Mouse (Mus musculus) heart, postnatal 10 days (tissue): ENCODE measurements around the gene Dlg1. TPM values are rescaled to one million over a fixed set of nuclear protein-coding genes. Genes with fewer than 3 reads are reported as not detected.

Experiments
- DNase-seq, 2 experiments: peaks; one replicate each; pipeline ENCODE4 v3.0.0; 2021
- intact Hi-C: fragments of 180-260 bp; cut with DNase I; formaldehyde crosslinking; loops from one replicate; pipeline ENCODE4 v1.15.1; 2025
- total RNA-seq, 2 experiments: library from RNA; stranded (reverse); gene quantifications; 2 replicates each; pipeline ENCODE4 v1.2.3; 2021

Dlg1 gene
- total RNA-seq, 2 experiments from 2014 or later, result 39.5 to 41.6 TPM

DNA sequence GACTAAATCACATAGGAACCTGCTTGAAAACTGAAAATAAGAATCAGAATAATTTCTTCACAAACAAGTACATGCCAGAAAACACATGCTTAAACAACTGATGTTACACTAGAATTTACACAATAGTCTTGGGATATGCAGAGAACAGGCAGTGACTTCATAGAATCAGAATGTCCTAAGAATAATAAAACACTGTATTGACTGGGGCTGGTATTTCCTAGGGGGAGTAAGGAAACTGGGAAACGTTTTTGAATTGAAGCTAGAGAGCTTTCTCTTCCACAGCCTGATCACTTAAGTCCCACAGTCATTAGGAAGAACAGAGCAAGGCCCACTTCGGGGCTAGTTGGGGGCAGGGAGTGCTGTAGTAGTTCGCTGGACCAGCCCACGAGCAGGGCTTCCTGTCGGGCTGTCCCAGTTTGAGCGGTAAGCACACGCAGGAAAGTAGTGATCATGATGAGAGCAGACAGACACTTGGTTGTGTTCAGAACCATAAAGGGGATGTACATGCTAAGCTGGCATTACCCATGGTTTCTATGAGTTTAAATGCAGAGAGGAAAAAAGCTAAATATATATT lies 170.9 kb downstream of the Dlg1 start:
- DNase-seq, result peak; percentile 35 to 40

DNA sequence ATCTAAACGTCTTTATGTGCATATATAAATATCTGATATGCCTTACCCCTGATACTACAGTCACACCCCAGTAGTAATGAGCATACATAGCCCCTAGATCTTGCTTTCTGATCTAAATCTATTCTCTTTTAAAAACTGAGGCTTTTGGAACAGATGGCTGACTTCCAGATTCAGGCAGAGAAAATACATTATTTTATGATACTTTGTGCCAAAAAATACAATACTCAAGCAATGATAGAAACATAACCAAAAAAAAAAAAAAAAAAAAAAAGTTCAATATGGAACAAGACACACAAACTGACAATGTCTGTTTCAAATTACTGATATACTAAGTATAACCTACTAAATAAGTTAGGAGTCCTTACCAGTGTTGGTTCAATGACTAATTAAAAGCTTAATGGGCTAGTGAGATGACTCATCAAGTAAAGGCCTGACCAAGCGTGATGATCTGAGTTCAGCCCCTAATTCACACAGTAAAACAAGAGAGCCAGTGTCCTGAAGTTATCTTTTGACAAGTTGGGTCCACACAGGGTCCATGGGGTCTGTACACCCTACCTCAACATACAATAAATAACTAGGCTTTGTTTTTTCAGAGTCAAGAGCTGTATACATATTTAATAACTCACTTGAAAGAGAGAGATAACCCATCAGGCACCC lies 171.5 kb downstream of the Dlg1 start:
- intact Hi-C loops, result no loop called here
- no peak for DNase-seq

More for the DNA sequence above, 170.9 kb downstream of the Dlg1 start:
- intact Hi-C loops, result no loop called here

DNA sequence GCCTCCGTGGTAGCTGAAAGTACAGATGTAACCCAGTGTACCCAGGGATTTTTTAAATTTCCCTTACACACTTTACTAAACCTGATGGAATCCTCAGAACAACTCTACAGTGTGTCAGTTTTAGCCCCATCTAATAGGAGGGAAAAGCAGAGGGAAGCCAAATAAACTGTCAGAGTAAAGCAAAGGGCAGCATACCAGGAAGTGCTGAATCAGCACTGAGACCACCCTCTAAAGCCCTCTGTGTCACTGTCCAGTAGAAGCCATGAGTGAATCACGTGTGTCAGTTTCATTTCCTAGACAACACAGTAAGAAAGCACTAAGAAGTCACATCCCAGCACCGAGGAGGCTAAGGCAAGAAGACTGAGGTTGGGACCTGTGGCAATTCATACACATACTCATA lies 174.1 kb downstream of the Dlg1 start:
- DNase-seq, result no peak
- intact Hi-C loops, result no loop called here

DNA sequence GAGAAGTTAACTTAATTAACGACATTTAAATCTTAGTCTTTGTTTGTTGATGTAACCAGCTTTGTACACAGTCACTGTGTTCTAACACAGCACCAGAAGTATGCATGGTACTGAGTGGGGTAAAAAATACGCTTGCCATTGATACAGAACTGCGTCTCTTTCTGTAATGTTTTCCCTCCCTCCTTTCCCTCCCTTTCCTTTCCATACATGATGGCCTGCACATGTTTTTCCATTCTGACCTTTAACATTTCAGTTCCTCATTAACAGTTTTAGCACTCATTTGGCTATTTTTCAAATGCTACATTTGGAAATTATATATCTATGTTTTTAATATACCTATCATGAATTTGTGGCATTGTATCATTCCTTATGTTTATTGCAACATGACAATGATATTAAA lies 181.0 kb downstream of the Dlg1 start:
- no peak for DNase-seq

DNA sequence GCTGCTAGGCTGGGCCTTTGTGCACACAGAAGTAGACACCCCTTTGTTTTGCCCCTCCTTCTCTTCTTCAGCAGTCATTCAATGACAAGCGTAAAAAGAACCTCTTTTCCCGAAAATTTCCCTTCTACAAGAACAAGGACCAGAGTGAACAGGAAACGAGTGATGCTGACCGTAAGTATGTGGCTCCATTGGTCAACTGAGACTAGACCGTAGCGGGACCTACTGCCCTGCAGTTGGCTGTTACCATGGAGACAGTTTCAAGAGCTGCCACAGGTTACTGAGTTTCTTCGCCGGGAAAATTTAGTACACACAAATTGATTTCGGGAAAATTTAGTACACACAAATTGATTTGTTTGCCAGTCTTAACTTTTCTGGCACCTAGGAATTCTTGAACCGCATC lies 183.5 kb downstream of the Dlg1 start:
- no peak for DNase-seq
- intact Hi-C loops, result loop anchor here (5.0 kb wide), 1 partner anchor 49 kb away; no protein-coding TSS in a partner anchor

More for the DNA sequence above, 181.0 kb downstream of the Dlg1 start:
- intact Hi-C loops, result no loop called here

DNA sequence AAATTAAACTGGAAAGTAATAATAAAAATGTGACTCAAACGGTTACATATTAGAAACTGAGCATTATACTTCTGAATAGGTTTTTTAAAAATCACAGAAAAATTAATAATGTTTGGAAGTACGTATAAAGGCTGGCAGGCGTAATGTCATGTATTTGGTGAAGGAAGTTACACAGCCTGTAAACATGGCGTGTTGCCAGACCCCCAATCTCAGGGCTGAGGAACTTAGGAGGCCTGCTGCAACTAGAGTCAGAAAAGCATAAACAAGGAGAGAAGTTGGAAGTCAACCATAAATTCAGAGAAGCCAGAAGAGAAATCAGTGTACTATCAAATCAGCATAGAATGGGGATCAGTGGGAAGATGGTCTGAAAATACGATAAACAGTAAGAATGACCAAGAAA lies 200.7 kb downstream of the Dlg1 start:
- no peak for DNase-seq
- intact Hi-C loops, result no loop called here

DNA sequence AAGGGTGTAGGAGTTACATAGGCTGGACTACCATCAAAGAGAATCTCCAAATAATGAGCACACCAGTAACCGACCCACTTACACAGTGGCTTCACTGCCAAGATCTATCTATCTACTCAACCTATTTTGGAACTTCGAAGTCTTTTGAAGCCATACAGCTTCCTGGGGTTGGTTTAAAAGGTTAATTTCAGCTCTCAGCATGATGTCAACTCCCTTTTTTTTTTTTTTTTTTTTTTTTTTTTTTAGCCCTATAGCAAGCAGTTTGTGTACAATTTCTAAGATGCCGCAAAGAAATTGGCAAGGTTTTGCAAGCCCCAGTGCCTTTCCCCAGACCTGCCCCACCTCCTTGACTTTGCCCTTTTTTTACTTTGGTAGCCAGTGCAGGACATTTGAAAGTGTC lies 202.0 kb downstream of the Dlg1 start:
- intact Hi-C loops, result no loop called here
- DNase-seq, result no peak

DNA sequence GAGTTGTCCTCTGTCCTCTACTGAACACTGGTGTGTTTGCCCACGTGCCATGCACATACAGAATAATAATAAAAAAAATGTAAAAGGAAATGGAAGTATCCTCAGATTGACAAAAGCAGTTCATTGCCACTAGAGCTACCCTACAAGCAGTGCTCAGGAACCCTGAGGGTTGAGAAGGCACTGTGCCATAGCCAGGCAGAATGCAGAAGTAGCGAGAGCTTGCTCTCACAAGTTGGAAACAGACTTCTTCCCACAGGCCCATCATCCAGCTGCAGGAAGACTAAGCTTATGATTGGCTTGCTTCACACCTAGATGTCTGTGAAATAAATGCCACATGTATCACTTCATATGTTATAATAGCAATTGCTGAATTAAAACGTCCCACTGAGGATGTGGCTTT lies 203.7 kb downstream of the Dlg1 start:
- intact Hi-C loops, result no loop called here
- no peak for DNase-seq

DNA sequence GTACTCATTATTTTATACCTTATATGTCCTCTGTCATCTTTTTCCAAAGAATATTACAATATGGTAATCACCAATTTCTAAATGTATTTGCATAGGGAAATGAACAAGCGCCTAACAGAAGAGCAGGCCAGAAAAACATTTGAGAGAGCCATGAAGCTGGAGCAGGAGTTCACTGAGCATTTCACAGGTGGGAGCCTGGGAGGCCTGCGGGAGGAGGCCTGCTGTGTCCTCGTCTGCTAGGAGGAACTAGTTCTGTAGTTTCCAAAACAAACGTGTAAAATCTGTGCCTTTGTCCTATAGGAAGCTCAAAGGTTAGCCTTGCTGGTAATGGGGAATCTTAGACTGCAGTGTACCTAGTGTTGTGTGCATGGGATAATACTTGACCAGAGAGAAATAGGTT lies 204.5 kb downstream of the Dlg1 start:
- no peak for DNase-seq
- intact Hi-C loops, result no loop called here

DNA sequence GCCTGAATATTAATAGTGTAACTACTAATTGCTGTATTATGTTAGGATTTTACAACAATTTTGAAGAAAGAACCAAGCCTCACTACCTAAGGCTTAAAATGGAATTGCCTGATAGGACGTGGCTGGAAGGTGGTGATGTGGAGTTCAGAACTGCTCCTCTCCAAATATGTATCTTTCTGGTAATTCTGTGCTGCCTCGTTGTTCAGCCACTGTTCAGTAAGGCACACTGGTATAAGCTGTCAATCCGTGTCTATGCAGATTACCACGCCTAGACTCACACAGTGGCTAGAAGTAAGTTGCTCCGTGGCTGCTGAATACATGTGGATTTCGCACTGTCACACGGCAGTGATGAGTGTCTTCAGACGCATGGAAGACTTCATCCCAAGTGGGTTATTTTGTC lies 210.5 kb downstream of the Dlg1 start:
- no peak for DNase-seq
- intact Hi-C loops, result no loop called here

DNA sequence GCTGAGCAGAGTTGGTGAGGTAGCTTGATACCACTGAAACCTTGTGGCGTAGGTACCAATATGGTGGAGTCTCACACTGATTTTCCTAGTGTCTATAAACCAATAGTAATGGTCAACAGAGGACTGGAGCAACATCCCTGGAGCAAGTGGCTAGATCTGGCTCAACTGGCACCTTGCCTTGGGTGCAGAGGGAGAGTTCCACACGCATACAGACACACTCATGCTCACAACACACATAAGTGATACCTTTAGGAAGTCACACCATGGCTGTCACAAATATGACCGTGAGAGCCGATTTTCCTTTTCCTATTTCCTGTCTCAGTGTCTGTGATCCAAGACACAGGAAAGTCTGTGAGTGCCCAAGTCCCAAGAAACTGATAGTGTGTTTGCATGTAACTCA lies 212.1 kb downstream of the Dlg1 start:
- no peak for DNase-seq

DNA sequence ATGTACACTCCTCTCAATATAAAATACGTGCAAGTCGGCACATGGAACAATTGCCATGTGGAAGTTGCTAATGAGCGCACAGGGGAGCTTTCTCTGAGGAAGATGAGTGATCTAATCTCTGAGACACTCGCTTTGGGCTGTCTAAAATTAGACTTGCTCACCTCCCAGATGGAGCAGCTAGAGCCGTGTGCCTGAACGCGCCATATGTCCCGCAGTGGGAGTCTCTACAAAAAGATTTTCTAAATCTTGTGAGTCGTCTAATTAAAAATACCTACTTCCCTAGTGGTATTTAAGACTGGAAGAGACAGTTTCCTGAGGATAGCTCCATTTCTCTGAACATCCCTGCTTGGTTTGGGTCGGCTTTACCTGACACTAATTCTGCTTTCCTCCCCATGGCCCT lies 213.1 kb downstream of the Dlg1 start:
- intact Hi-C loops, result no loop called here
- DNase-seq, result no peak

More for the DNA sequence above, 212.1 kb downstream of the Dlg1 start:
- intact Hi-C loops, result no loop called here

DNA sequence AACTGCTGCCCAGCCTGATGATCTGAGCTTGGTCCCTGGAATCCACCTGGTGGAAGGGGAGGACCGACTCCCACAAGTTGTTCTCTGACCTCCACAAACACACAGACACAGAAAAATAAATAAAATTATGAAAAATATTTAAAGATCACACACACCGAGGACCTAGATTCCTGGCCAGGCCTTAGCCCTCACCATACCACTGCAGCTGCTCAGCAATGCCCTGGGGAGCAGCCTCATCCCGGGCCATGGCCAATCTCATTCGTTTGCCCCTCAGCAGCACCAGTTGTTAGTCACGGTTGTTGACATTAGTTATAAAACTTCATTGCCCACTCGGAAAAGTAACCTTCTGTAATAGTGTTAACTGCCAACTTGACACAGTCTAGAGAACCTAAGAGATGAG lies 214.8 kb downstream of the Dlg1 start:
- DNase-seq, result no peak
- intact Hi-C loops, result loop anchor here (1.0 kb wide), 1 partner anchor 40 kb away; no protein-coding TSS in a partner anchor

DNA sequence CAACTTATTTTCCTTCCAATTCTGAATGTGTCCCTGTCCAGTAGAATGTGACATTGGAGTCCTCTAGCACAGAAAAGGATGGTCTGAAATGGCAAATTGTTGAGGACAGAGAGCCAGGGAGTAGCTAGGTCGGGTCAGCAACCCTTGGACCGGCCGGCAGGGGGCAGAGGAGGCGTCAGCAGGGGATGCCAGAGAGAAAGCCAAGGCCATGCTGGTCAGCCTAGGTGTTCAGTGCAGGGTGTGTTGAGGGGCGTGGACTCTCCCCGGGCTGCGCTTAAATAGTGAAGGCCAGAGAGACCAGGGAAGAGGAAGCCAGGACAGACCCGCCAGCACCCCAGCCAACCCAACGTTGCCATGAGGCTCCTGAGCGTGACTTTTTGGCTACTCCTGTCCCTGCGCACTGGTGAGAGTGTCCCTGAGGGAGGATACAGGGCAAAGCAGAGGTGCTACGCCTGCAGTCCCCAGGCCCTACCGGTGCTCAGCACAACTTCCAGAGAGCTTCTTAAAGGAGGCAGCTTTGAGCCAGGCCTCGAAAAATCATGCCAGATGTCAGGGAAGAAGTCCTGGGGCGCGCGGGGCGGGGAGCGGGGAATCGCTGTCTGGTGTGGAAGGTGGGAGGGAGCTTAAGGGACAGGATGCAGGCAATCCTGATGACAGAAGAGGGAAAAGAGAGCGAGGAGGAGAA lies 215.5 kb downstream of the Dlg1 start, which contains the start of gene Meltf:
Gene Meltf, plus strand, starts transcription at position 238 of the 685 bp plus-strand sequence.
- peak; percentile 75 to 88 for DNase-seq
- intact Hi-C loops, result loop anchor here (1.0 kb wide), 1 partner anchor 40 kb away; no protein-coding TSS in a partner anchor

DNA sequence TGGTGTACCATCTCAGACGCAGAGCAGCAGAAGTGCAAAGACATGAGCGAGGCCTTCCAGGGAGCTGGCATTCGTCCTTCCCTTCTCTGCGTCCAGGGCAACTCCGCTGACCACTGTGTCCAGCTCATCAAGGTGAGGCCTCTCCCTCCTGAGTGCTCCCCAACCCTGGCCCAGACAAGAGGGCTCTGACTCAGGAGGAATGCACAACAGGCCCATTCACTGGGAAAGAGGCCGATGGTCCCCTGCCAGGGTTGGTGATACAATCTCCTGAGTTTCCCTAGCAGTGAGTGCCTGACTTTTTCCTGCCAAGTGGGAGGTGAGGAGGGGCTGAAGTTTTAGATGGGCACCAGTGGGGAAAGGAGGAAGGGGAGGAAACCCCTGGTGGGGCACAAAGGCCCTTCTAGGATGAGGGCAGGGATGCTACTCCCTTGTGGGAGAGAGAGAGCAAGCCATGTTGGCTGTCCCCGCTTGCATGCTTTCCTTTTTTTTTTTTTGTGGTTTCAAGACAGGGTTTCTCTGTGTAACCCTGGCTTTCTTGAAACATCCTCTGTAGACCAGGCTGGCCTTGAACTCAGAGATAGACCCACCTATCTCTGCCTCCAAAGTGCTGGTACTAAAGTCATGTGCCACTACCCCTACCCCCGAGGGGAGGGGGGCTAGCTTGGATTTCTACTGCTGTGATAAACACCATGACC lies 217.1 kb downstream of the Dlg1 start:
- intact Hi-C loops, result no loop called here
- DNase-seq, result no peak

DNA sequence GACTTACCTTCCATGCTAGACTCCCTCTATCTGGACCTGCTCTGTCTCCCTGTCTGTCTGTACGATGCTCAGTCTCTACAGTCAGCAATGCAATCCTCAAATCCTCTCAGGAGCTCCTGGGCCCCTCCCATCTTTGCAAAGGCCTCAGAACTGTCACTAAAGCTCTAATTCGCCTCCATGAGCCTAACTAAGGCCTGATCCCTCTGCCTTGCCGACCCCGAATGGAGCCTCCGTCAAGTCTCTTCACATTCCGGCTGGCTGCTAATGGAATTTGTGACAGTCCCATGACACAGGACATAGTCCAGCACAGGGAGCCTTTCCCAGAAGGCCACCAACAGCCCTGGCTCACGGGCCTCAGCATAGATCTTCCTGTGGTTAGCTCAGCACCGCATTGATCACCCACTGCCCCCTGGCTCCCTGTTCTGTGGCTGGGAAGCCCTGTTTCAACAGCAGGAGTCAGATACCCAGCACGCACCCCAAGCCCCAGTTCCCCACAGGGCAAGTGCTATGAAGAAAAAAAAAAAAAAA lies 219.2 kb downstream of the Dlg1 start:
- intact Hi-C loops, result no loop called here
- no peak for DNase-seq

DNA sequence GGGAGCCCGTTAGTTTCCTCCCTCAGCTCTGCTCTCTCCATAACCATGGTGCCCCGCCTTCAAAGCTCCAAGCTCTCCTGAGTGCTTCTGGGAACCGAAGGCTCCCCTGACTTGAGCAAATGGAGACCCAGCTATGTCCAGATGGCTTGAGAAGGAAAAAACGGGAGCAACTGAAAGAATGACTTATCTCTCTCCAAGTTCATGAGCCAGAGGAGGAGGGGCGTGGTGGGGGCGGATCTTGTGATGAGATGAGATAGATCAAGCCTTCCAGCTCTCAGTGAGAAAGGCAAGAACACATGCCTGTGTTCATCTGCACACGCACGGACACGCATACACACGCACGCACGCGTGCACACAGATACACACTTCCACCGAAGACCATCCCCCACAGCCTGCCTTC lies 220.1 kb downstream of the Dlg1 start:
- no peak for DNase-seq
- intact Hi-C loops, result no loop called here

DNA sequence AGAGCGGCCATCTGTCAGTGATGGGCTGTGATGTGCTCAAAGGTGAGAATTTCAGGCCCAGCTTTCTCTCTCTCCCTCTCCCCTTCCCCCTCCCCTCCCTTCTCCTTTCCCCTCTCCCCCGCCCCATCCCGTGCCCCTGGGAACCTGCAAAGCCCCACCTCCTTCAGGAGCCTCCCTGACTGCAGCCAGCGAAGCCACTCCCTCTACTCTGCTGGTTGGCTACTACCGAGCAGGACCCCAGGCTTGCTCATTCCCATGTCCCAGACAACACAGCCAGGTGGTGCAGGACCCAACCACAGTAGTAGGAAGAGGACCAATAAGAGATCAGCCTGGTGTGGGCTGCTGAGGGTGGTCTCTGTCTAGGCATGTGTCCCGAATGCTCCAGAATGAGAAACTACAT lies 220.7 kb downstream of the Dlg1 start:
- intact Hi-C loops, result no loop called here
- DNase-seq, result no peak

DNA sequence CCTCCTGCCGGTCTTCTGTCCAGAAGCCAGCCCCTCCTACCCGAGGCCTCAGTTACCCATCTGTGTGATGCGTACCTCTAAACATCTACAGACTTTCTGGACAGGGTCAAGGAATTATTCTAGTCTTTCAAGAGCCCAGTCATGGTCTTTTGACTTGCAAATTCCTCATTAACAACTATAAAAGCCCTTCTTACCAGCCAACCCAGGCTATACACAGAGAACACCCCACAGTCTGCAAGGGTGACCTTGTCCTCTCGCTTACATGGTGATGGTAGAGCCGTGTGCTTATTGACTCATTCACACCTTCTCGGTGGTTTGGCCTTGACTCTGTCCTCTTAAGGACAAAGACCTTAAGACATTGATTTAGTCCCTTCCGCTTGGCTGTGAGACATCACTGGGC lies 227.7 kb downstream of the Dlg1 start:
- intact Hi-C loops, result no loop called here
- no peak for DNase-seq

DNA sequence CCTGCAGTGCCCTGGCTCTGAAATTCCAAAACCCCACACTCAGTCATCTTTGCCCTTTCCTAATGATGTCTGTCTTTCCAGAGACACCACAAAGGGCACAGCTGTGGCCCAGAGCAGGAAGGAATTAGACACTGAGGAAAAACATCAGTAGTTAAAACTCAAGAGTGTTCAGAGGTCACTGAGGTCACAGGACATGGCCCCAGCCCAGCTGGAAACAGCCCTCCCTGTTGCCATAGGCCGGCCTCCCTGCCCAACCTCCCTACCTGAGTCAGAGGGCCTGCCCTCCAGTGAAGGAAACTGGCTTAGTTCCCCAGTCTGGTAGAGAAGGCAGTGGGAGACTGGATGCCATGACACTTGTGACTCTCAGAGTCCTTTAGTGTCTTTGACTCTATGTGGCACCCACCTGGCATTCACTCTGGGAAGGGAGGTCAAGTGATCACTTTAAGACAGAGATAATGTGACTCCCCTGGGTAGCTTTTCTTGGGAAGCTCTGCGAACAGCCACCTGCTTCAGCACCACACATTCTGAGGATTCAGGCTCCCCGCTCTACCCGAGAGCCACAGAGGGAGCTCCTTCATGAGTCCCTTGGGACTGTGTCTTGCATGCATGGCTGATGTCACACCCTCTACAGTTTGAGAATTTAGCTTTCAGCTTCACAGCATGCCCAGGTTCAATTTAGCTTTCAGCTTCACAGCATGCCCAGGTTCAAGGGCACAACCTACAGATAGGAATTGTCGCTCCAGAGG lies 230.3 kb downstream of the Dlg1 start:
- intact Hi-C loops, result no loop called here

More for the DNA sequence above, 230.3 kb downstream of the Dlg1 start:
- no peak for DNase-seq
